Mouse (Mus musculus) hindbrain, postnatal 0 days (tissue): ENCODE results near the gene Adamts9. TPM values are rescaled to one million over a fixed set of nuclear protein-coding genes. Genes with fewer than 3 reads are reported as not detected.

ENCODE experiments used
- ATAC-seq: fragments of 200-750 bp; cut with Nextera tagmentation; 2 replicates; pipeline ENCODE4 v1.8.0; 2017; ENCODE audit warnings: mild to moderate bottlenecking, moderate TSS enrichment, moderate library complexity
- DNase-seq: peaks from one replicate; pipeline ENCODE4 v3.0.0-alpha.2; 2015; ENCODE audit warnings: low spot score
- H3K27ac ChIP-seq: fragments of 300-500 bp; sonication (generic); 2 replicates; pipeline ENCODE4 v1.5.1; 2014; ENCODE audit warnings: mild to moderate bottlenecking
- H3K27me3 ChIP-seq: fragments of 300-500 bp; sonication (generic); 2 replicates; pipeline ENCODE4 v1.6.1; 2014; ENCODE audit warnings: low read length, mixed read lengths; ENCODE audit not compliant: insufficient read depth
- H3K36me3 ChIP-seq: fragments of 300-500 bp; sonication (generic); 2 replicates; pipeline ENCODE4 v1.6.1; 2014; ENCODE audit warnings: low read length, mixed read lengths; ENCODE audit not compliant: insufficient read depth
- H3K4me1 ChIP-seq: fragments of 300-500 bp; sonication (generic); 2 replicates; pipeline ENCODE4 v1.6.1; 2014; ENCODE audit warnings: antibody characterized with exemption, low read length, mixed read lengths; ENCODE audit not compliant: insufficient read depth
- H3K4me2 ChIP-seq: fragments of 300-500 bp; sonication (generic); 2 replicates; pipeline ENCODE4 v1.6.1; 2014; ENCODE audit warnings: low read depth, mild to moderate bottlenecking, low read length, moderate library complexity, mixed read lengths
- H3K4me3 ChIP-seq: fragments of 300-500 bp; sonication (generic); 2 replicates; pipeline ENCODE4 v1.5.1; 2014; ENCODE audit warnings: low read length
- H3K9ac ChIP-seq: fragments of 300-500 bp; sonication (generic); replicated peaks from 2 replicates; pipeline ENCODE4 v1.6.1; 2014; ENCODE audit warnings: mild to moderate bottlenecking, low read length, moderate library complexity, mixed read lengths
- H3K9me3 ChIP-seq: fragments of 300-500 bp; sonication (generic); 2 replicates; pipeline ENCODE4 v1.6.1; 2016; ENCODE audit warnings: low read length, mixed read lengths
- CTCF ChIP-seq: IDR thresholded peaks from 2 replicates; pipeline ENCODE4 v1.5.1; 2016; ENCODE audit warnings: antibody characterized with exemption, control low read depth, low read depth
- WGBS: fragments of 180-500 bp; shearing (Covaris S2); extraction: QIAGEN DNeasy Blood & Tissue Kit; methylation state at CpG from one replicate; pipeline ENCODE4 v1.1.7; 2014; 5-methylcytosine and 5-hydroxymethylcytosine counted together
- polyA plus RNA-seq: library from polyadenylated mRNA; unstranded; fragments of >200 nt; fragmentation: Nextera tagmentation; extraction: Ambion mirVana; gene quantifications from 2 replicates; pipeline ENCODE4 v1.2.1, GENCODE M21; 2015
- total RNA-seq: library from RNA; depleted of rRNA; stranded (reverse); fragments of >200 nt; gene quantifications from 2 replicates; pipeline ENCODE4 v1.2.3, GENCODE M21; 2014

Adamts9 gene
- total and polyA plus RNA-seq, 2 experiments from 2014 or later, result 1.5 to 7.6 TPM

DNA sequence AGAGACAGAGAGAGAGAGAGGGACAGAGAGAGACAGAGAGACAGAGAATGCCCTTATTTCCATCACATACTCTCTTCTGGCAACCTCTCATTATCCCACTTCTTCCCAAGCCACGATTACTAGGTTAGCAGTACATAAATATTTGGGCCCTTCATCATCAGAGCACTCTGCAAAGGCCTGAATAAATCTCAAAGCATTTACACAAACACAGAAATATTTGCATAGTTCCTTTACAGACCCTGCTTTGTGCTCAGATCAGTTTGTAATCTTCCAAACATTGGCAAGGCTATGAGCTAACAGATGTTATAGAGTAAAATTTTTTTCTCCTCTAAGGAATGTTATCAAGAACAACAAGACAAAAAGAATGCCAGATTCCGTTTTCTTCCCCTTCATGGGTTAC lies 38.8 kb downstream of the Adamts9 start:
- DNase-seq (no peak), ATAC-seq (no peak)
- no peak overlapping the region for H3K4me2 ChIP-seq
- H3K9ac ChIP-seq, result no peak overlapping the region
- no peaks in the 10 kb centered on the region for H3K36me3 ChIP-seq
- no peaks in the 10 kb centered on the region for H3K27me3 ChIP-seq
- no peaks in the 10 kb centered on the region for H3K9me3 ChIP-seq
- TF ChIP-seq CTCF, result no peak
- H3K4me1 ChIP-seq, result no peaks in the 10 kb centered on the region
- no peak overlapping the region for H3K27ac ChIP-seq
- no peak overlapping the region for H3K4me3 ChIP-seq
- 71% methylated on average over 2 of the region's 2 CpGs for WGBS

DNA sequence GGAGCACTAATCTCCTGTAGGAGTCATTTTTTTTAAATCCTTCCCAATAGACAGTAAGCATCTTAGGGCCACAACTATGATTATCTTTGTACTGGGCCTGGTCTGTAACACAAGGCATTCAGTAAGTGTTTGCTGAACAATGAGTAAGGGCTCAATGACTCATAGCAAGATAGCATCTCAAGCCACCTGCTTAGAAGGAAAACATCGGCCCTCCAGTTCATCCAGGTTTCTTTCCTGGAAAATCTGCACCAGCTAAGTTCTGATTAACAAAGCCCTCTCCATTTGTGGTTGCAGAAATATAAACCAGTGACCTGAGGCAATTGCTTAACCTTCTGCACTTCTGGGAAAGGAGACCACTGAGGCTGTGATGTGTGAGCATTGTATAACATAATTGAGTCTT lies 39.3 kb downstream of the Adamts9 start:
- no peak overlapping the region for H3K4me3 ChIP-seq
- H3K27me3 ChIP-seq, result no peaks in the 10 kb centered on the region
- 84% methylated on average over 1 of the region's 1 CpGs for WGBS
- DNase-seq, result no peak
- H3K4me2 ChIP-seq, result no peak overlapping the region
- no peaks in the 10 kb centered on the region for H3K9me3 ChIP-seq
- no peaks in the 10 kb centered on the region for H3K4me1 ChIP-seq
- no peak for TF ChIP-seq CTCF
- H3K9ac ChIP-seq, result no peak overlapping the region
- no peak for ATAC-seq
- no peak overlapping the region for H3K27ac ChIP-seq
- no peaks in the 10 kb centered on the region for H3K36me3 ChIP-seq

DNA sequence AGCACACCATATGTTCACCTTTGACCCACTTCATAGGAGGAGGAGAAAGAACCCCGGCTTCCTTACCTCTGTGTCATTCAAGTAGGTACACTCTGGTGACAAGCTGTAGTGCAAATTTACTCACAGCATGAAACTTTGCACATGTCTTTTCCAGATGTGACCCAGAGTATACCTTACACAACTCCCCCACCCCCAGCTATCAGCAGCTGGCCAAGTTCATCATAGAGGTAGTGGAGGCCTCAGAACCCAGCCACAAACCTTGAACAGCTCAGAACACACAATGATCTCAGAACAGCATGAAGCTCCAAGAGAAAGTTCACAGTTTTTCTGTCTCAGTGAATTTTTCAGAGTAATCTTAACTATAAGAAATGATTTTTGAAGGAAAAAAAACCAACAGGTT lies 51.8 kb downstream of the Adamts9 start:
- 83% methylated on average over 1 of the region's 1 CpGs for WGBS
- Histone ChIP-seq H3K27ac (no peak overlapping the region), H3K9ac (no peak overlapping the region), H3K4me1 (no peaks in the 10 kb centered on the region), H3K9me3 (no peaks in the 10 kb centered on the region), H3K4me2 (no peak overlapping the region), H3K36me3 (no peaks in the 10 kb centered on the region), H3K27me3 (no peaks in the 10 kb centered on the region), H3K4me3 (no peak overlapping the region)
- DNase-seq (no peak), ATAC-seq (no peak)
- TF ChIP-seq CTCF, result no peak

DNA sequence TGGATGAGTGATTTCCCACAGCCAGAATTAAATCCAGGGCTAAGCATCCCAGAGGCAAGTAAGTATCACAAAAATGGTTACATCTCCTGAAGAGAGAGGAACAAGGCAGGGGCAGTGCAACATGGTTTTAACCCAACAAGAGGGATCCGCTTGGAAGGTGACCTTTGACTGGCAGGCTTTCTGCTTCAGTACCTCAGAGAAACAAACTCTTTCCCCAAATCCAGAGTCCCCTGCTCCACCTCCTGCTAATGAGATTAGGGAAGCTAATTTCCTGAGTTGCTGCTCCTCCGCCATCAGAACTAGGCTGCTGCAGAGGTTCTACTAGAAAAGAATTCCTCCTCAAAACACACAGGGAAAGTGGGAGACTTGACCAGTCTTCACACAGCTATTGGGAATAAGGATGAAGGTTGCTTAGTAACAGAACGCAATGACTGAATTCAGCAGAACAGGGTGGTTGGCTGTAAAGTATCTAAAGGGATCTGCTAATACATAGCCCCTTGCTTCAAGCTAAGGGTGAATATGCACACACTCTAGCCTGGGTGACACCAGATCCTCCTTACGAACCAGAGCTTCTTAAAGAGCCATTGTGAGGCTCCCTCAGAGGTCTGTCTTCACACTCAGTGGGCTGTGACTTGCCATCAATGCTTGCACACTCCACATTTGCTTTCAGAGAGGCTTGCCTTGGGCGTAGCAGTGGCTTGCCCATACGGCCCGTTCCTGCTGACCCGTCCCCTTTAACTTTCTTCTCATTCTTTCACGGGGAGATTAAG lies 60.0 kb downstream of the Adamts9 start:
- DNase-seq, result peak; percentile 25

DNA sequence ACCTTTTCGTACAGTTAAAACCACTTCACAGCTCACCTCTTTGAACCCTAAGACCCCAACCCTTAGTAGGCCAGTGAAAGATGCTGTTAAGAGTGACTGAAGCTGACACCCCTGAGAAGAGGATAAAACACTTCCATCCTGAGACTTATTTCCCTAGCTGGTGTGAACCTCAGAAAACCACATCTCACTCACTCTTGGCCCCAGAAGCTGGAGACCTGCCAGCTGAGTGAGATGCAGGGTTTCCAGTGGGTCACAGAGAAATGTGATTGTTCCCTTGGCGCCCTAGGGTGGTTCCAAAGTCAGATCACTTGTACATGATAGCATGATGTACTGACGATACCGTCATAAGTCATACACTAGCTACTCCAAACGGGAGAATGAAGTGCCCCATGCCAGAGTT lies 60.8 kb downstream of the Adamts9 start:
- H3K4me2 ChIP-seq, result no peak overlapping the region
- no peaks in the 10 kb centered on the region for H3K27me3 ChIP-seq
- WGBS, result 81% methylated on average over 5 of the region's 5 CpGs
- H3K36me3 ChIP-seq, result no peaks in the 10 kb centered on the region
- ATAC-seq (no peak), DNase-seq (no peak)
- 0 out of 2 replicates have a peak, but pooled peaks cover 3% of the 10 kb centered on the region for H3K4me1 ChIP-seq
- H3K9me3 ChIP-seq, result no peaks in the 10 kb centered on the region
- no peak for TF ChIP-seq CTCF
- no peak overlapping the region for H3K27ac ChIP-seq
- H3K9ac ChIP-seq, result no peak overlapping the region
- no peak overlapping the region for H3K4me3 ChIP-seq

More for the DNA sequence above, 60.0 kb downstream of the Adamts9 start:
- no peak for ATAC-seq
- Histone ChIP-seq H3K36me3 (no peaks in the 10 kb centered on the region), H3K9ac (no peak overlapping the region), H3K4me3 (no peak overlapping the region), H3K27me3 (no peaks in the 10 kb centered on the region), H3K4me2 (no peak overlapping the region), H3K9me3 (no peaks in the 10 kb centered on the region), H3K4me1 (0 out of 2 replicates have a peak, but pooled peaks cover 3% of the 10 kb centered on the region), H3K27ac (no peak overlapping the region)
- no peak for TF ChIP-seq CTCF
- WGBS, result 41% methylated on average over 9 of the region's 9 CpGs

DNA sequence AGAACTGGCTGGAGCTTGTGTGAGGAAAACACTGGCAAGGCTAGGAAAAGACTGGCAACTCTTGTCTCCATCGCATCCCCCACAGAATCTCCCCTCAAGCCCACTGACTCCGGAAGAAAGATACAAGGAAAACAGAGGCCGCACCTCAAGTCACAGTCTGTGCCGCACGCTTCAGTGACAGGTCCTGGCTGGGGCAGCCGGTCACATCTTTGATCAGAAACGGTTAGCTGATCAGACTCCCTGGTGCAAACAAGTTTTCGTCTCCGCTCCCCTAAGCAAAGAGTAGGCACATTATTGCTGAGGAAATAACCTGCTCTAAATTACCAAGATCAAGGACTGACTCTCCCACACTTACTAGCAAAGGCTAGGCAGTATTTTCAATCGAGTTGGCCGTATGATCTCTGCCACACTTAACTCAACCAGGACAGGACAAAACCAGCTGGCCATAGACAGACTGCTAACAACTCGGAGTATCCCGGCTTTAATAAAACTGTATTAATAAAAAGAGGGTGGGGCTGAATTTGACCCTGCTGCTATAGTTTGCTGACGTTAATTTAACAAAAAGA lies 63.5 kb downstream of the Adamts9 start:
- H3K27me3 ChIP-seq, result no peaks in the 10 kb centered on the region
- TF ChIP-seq CTCF, result no peak
- ATAC-seq, result no peak

DNA sequence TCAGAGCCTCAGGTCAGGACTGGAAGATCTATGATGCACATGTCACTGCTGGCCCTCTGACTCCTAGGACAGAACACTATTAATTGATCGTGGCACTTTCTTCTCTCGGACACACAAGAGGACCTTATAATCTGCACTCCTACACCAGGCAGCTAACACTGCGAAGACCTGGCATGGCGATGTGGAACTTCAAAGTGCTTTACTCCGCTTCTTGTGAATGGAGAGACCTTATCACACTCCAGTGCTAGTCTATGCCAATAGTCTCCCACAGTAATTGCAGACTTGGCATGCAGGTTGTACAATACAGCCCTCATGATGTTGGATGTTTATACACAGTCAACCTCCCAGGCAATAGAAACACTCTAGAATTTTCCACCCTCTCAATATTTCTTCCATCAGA lies 64.5 kb downstream of the Adamts9 start:
- no peak for ATAC-seq

More for the DNA sequence above, 63.5 kb downstream of the Adamts9 start:
- Histone ChIP-seq H3K27ac (no peak overlapping the region), H3K36me3 (no peaks in the 10 kb centered on the region), H3K4me3 (no peak overlapping the region), H3K4me2 (no peak overlapping the region), H3K9me3 (no peaks in the 10 kb centered on the region), H3K9ac (no peak overlapping the region), H3K4me1 (0 out of 2 replicates have a peak, but pooled peaks cover 3% of the 10 kb centered on the region)
- 73% methylated on average over 14 of the region's 14 CpGs for WGBS
- DNase-seq, result no peak

More for the DNA sequence above, 64.5 kb downstream of the Adamts9 start:
- Histone ChIP-seq H3K27me3 (no peaks in the 10 kb centered on the region), H3K4me2 (no peak overlapping the region), H3K4me1 (0 out of 2 replicates have a peak, but pooled peaks cover 3% of the 10 kb centered on the region), H3K36me3 (no peaks in the 10 kb centered on the region), H3K9me3 (no peaks in the 10 kb centered on the region), H3K4me3 (no peak overlapping the region), H3K27ac (no peak overlapping the region), H3K9ac (no peak overlapping the region)
- 94% methylated on average over 5 of the region's 5 CpGs for WGBS
- no peak for TF ChIP-seq CTCF
- DNase-seq, result no peak
